Mouse (Mus musculus) CH12.LX (cell line): ENCODE data around the gene Ptprm. TPM values are rescaled to one million over a fixed set of nuclear protein-coding genes. Genes with fewer than 3 reads are reported as not detected.

Source experiments
- DNase-seq: peaks from one replicate; pipeline ENCODE4 v3.0.0-alpha.2; 2013; ENCODE audit errors: extremely low read depth
- H3K27ac ChIP-seq: 2 replicates; pipeline ENCODE4 v1.5.1; 2012; ENCODE audit warnings: low read depth, mild to moderate bottlenecking, control low read depth, moderate library complexity; ENCODE audit not compliant: insufficient read depth
- H3K27me3 ChIP-seq: replicated peaks from 2 replicates; pipeline ENCODE3; 2012; ENCODE audit warnings: inconsistent platforms
- H3K36me3 ChIP-seq, 2 experiments: replicated peaks in 1 of 2; 2 replicates each; pipeline versions ENCODE3 to v1.6.1; 2012; ENCODE audit warnings: inconsistent platforms in 1 of 2, low read length in 1 of 2, mild to moderate bottlenecking in 1 of 2, mixed read lengths in 1 of 2, moderate library complexity in 1 of 2; ENCODE audit not compliant: control insufficient read depth in 1 of 2, insufficient read depth in 1 of 2
- H3K4me1 ChIP-seq, 2 experiments: 2 replicates each; pipeline ENCODE4 v1.6.1; 2012; ENCODE audit warnings: inconsistent platforms in 1 of 2, moderate library complexity in 1 of 2; ENCODE audit not compliant: insufficient read depth in 2 of 2, control insufficient read depth in 1 of 2
- H3K4me2 ChIP-seq: 2 replicates; pipeline ENCODE4 v1.6.1; 2012; ENCODE audit warnings: low read depth, mild to moderate bottlenecking, control low read depth; ENCODE audit not compliant: poor library complexity, insufficient read depth, severe bottlenecking
- H3K4me3 ChIP-seq, 3 experiments: fragments of 150-350 bp in 1 of 3; sonication (generic) in 1 of 3; replicated peaks in 1 of 3; 2 replicates each; pipeline versions ENCODE3 to v1.5.1; 2011 to 2012; ENCODE audit warnings: low read depth in 2 of 3, low read length in 2 of 3, mild to moderate bottlenecking in 2 of 3, moderate library complexity in 2 of 3, control low read depth in 1 of 3, improper control_type of control experiment in 1 of 3, inconsistent platforms in 1 of 3, mixed read lengths in 1 of 3; ENCODE audit not compliant: poor library complexity in 1 of 3
- H3K79me2 ChIP-seq: replicated peaks from 2 replicates; pipeline ENCODE4 v1.6.1; 2012; ENCODE audit warnings: mild to moderate bottlenecking, moderate library complexity; ENCODE audit not compliant: control insufficient read depth, poor library complexity, insufficient read depth, severe bottlenecking; ENCODE audit errors: extremely low read depth
- H3K9ac ChIP-seq: 2 replicates; pipeline ENCODE4 v1.6.1; 2012; ENCODE audit warnings: low read depth, mild to moderate bottlenecking, control low read depth, moderate library complexity; ENCODE audit not compliant: insufficient read depth
- H3K9me3 ChIP-seq: replicated peaks from 2 replicates; pipeline ENCODE3; 2012; ENCODE audit warnings: low read length, inconsistent platforms, mixed read lengths
- CHD1 ChIP-seq: IDR thresholded peaks from 2 replicates; pipeline ENCODE4 v1.6.1; 2012; ENCODE audit warnings: low read depth, low read length, improper control_type of control experiment, inconsistent platforms
- CHD2 ChIP-seq: IDR thresholded peaks from 2 replicates; pipeline ENCODE4 v1.6.1; 2011; ENCODE audit warnings: low read length, improper control_type of control experiment
- E2F4 ChIP-seq: IDR thresholded peaks from 2 replicates; pipeline ENCODE4 v1.6.1; 2011; ENCODE audit warnings: low read depth, low read length, improper control_type of control experiment; ENCODE audit not compliant: insufficient replicate concordance
- ELF1 ChIP-seq: IDR thresholded peaks from 2 replicates; pipeline ENCODE4 v1.6.1; 2014; ENCODE audit warnings: low read depth, mild to moderate bottlenecking, inconsistent platforms, low read length, improper control_type of control experiment
- EP300 ChIP-seq: IDR thresholded peaks from 2 replicates; pipeline ENCODE4 v1.6.1; 2011; ENCODE audit warnings: low read length, improper control_type of control experiment
- ETS1 ChIP-seq: conservative IDR thresholded peaks from 2 replicates; pipeline ENCODE4 v1.6.1; 2012; ENCODE audit warnings: low read depth, mild to moderate bottlenecking, inconsistent platforms, low read length, improper control_type of control experiment, moderate library complexity
- IRF4 ChIP-seq: IDR thresholded peaks from 2 replicates; pipeline ENCODE4 v1.6.1; 2014; ENCODE audit warnings: low read depth, mild to moderate bottlenecking, inconsistent platforms, low read length, improper control_type of control experiment
- JUND ChIP-seq: conservative IDR thresholded peaks from 2 replicates; pipeline ENCODE4 v1.6.1; 2011; ENCODE audit warnings: low read depth, low read length, improper control_type of control experiment
- KAT2A ChIP-seq: IDR thresholded peaks from 2 replicates; pipeline ENCODE4 v1.6.1; 2012; ENCODE audit warnings: low read length, improper control_type of control experiment, inconsistent platforms; ENCODE audit not compliant: insufficient replicate concordance
- MAFK ChIP-seq: IDR thresholded peaks from 2 replicates; pipeline ENCODE4 v1.6.1; 2011; ENCODE audit warnings: low read length, improper control_type of control experiment; ENCODE audit not compliant: insufficient replicate concordance
- MEF2A ChIP-seq: IDR thresholded peaks from 2 replicates; pipeline ENCODE4 v1.6.1; 2014; ENCODE audit warnings: low read depth, mild to moderate bottlenecking, inconsistent platforms, low read length, improper control_type of control experiment, borderline replicate concordance
- MXI1 ChIP-seq: IDR thresholded peaks from 2 replicates; pipeline ENCODE4 v1.6.1; 2011; ENCODE audit warnings: mild to moderate bottlenecking, low read depth, low read length, improper control_type of control experiment
- NELFE ChIP-seq: IDR thresholded peaks from 2 replicates; pipeline ENCODE4 v1.6.1; 2011; ENCODE audit warnings: low read depth, low read length, improper control_type of control experiment
- POLR2AphosphoS2 ChIP-seq: IDR thresholded peaks from 2 replicates; pipeline ENCODE4 v1.6.1; 2011; ENCODE audit warnings: low read depth, low read length, improper control_type of control experiment
- RAD21 ChIP-seq: IDR thresholded peaks from 2 replicates; pipeline ENCODE4 v1.6.1; 2011; ENCODE audit warnings: low read depth, mild to moderate bottlenecking, low read length, improper control_type of control experiment, moderate library complexity
- RCOR1 ChIP-seq: conservative IDR thresholded peaks from 2 replicates; pipeline ENCODE4 v1.6.1; 2012; ENCODE audit warnings: low read depth, mild to moderate bottlenecking, inconsistent platforms, low read length, improper control_type of control experiment
- SIN3A ChIP-seq: IDR thresholded peaks from 2 replicates; pipeline ENCODE4 v1.6.1; 2012; ENCODE audit warnings: low read length, improper control_type of control experiment, inconsistent platforms
- SMC3 ChIP-seq: IDR thresholded peaks from 2 replicates; pipeline ENCODE4 v1.6.1; 2011; ENCODE audit warnings: low read depth, low read length, improper control_type of control experiment
- TBP ChIP-seq: conservative IDR thresholded peaks from 2 replicates; pipeline ENCODE4 v1.6.1; 2011; ENCODE audit warnings: low read depth, low read length, improper control_type of control experiment
- UBTF ChIP-seq: IDR thresholded peaks from 2 replicates; pipeline ENCODE4 v1.6.1; 2012; ENCODE audit warnings: low read depth, mild to moderate bottlenecking, inconsistent platforms, low read length, improper control_type of control experiment, moderate library complexity
- USF1 ChIP-seq: IDR thresholded peaks from 2 replicates; pipeline ENCODE4 v1.6.1; 2014; ENCODE audit warnings: low read depth, mild to moderate bottlenecking, inconsistent platforms, low read length, improper control_type of control experiment
- USF2 ChIP-seq: conservative IDR thresholded peaks from 2 replicates; pipeline ENCODE4 v1.6.1; 2011; ENCODE audit warnings: low read depth, low read length, improper control_type of control experiment
- ZC3H11A ChIP-seq: IDR thresholded peaks from 2 replicates; pipeline ENCODE4 v1.6.1; 2012; ENCODE audit warnings: low read depth, mild to moderate bottlenecking, inconsistent platforms, low read length, improper control_type of control experiment
- ZKSCAN1 ChIP-seq: IDR thresholded peaks from 2 replicates; pipeline ENCODE4 v1.6.1; 2012; ENCODE audit warnings: low read depth, inconsistent platforms, low read length, improper control_type of control experiment, borderline replicate concordance
- dilution Hi-C: fragments of 300-500 bp; cut with MboI; formaldehyde crosslinking; loops from 2 replicates; pipeline ENCODE4 v1.14.3; 2020; ENCODE audit warnings: low sequenced_read_pairs; ENCODE audit not compliant: extremely low pct_unique_long_range_greater_than_20kb, extremely low pct_ligation_motif_present
- in situ Hi-C: fragments of 300-500 bp; cut with MboI; formaldehyde crosslinking; loops from 3 replicates; pipeline ENCODE4 v1.14.3; 2019; ENCODE audit warnings: low sequenced_read_pairs, low pct_ligation_motif_present, low pct_unique_long_range_greater_than_20kb, mixed read lengths
- polyA plus RNA-seq: library from polyadenylated mRNA; unstranded; fragments of >175 nt; gene quantifications from 2 replicates; pipeline ENCODE4 v1.2.1, GENCODE M21; 2012; ENCODE audit warnings: low read depth; ENCODE audit not compliant: insufficient read length
- total RNA-seq, 2 experiments: library from RNA; depleted of rRNA; stranded (reverse); fragments of 300-350 nt in 1 of 2; fragments of >200 nt in 1 of 2; gene quantifications; 2 replicates each; pipeline ENCODE4 v1.2.3; 2012 to 2014

Ptprm gene
- total and polyA plus RNA-seq, 3 experiments = not detected

GRCm38 (mm10) chr17:67359578-67359977 is 5.3 kb upstream of the Ptprm start:
- H3K27ac ChIP-seq = no peak overlapping the region
- no peaks in the 10 kb centered on the region for H3K36me3 ChIP-seq
- in situ Hi-C loops = no loop called here
- dilution Hi-C loops = no loop called here
- H3K79me2 ChIP-seq = no peaks in the 10 kb centered on the region
- TF ChIP-seq E2F4 (no peak), TBP (no peak), SMC3 (no peak), JUND (no peak), ELF1 (no peak), SIN3A (no peak), CHD2 (no peak), ZKSCAN1 (no peak), MAFK (no peak), USF2 (no peak), USF1 (no peak), RCOR1 (no peak), IRF4 (no peak), ZC3H11A (no peak), POLR2AphosphoS2 (no peak), KAT2A (no peak), NELFE (no peak)
- no peak overlapping the region for H3K4me2 ChIP-seq
- no peaks in the 10 kb centered on the region for H3K4me1 ChIP-seq
- H3K9ac ChIP-seq = no peak overlapping the region
- no peak overlapping the region for H3K4me3 ChIP-seq
- no peak for DNase-seq
- peaks cover 70% of the 10 kb centered on the region for H3K9me3 ChIP-seq
- H3K27me3 ChIP-seq = no peaks in the 10 kb centered on the region

- H3K9me3 ChIP-seq = peaks cover 74% of the 10 kb centered on the region
- TF ChIP-seq MEF2A (no peak), MXI1 (no peak), RCOR1 (no peak), NELFE (no peak), RAD21 (no peak), ZC3H11A (no peak), ETS1 (no peak), CHD1 (no peak), EP300 (no peak), CHD2 (no peak), UBTF (no peak), KAT2A (no peak)
- TF ChIP-seq, all 38 proteins: peak for 0
- H3K36me3 ChIP-seq = no peaks in the 10 kb centered on the region
- dilution Hi-C loops = no loop called here
- H3K4me2 ChIP-seq = no peak overlapping the region
- H3K4me1 ChIP-seq = no peaks in the 10 kb centered on the region
- no peak overlapping the region for H3K4me3 ChIP-seq
- no peak overlapping the region for H3K27ac ChIP-seq
- no peak overlapping the region for H3K9ac ChIP-seq
- no peaks in the 10 kb centered on the region for H3K27me3 ChIP-seq
- in situ Hi-C loops = no loop called here
- H3K79me2 ChIP-seq = no peaks in the 10 kb centered on the region
- no peak for DNase-seq
Observed at GRCm38 (mm10) chr17:67358541-67358940, 4.3 kb upstream of the Ptprm start.
